Mouse (Mus musculus) spleen, adult 2 months (tissue): ENCODE measurements at regions not wholly inside any gene's neighbourhood (a gene's known extent, or its start where the extent isn't known, plus 50 kb on each side); places are given as distances from the start of the nearest gene placed in this dataset.
"Not testable (repeated sequence)": the region's sequence is repeated elsewhere in the genome, so short reads cannot be mapped to it uniquely, and the experiment has no call there.

Experiments used
- CTCF ChIP-seq: fragments of 200-500 bp; IDR thresholded peaks from 2 replicates; pipeline ENCODE4 v1.5.1; 2011; ENCODE audit warnings: mild to moderate bottlenecking, inconsistent platforms; ENCODE audit not compliant: insufficient read depth, insufficient read length, insufficient replicate concordance; ENCODE audit errors: extremely low read depth
- POLR2A ChIP-seq: fragments of 200-500 bp; IDR thresholded peaks from 2 replicates; pipeline ENCODE4 v1.6.1; 2011; ENCODE audit warnings: low read depth, low read length, inconsistent platforms

DNA sequence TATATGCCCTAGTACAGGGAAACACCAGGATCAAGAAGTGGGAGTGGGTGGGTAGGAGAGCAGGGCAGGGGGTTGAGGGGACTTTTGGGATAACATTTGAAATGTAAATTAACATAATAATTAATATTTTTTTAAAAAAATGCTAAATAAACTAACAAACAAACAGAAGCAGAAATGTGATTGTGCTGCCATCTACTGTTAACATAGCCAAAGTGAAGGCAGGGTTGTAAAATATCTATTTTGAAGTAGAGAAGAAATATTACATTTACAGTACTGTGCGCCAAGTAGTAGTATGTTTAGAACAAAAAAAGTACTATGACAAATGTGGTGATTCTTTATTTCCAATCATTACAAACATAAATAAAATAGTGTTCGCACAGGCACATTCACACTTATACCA lies 1577.7 kb upstream of the Tacstd2 start:
- TF ChIP-seq POLR2A, CTCF: not testable (repeated sequence)
